Mouse (Mus musculus) liver, embryonic 11.5 days (tissue): Measurements from ENCODE around the gene 4930432M17Rik. TPM values are rescaled to one million over a fixed set of nuclear protein-coding genes. Genes with fewer than 3 reads are reported as not detected.

Source experiments
- ATAC-seq: fragments of 200-750 bp; cut with Nextera tagmentation; replicated peaks from 2 replicates; pipeline ENCODE4 v1.8.0; 2017; ENCODE audit warnings: moderate number of reproducible peaks, mild to moderate bottlenecking, moderate TSS enrichment, moderate library complexity; ENCODE audit not compliant: low FRiP score
- DNase-seq: peaks from one replicate; pipeline ENCODE4 v3.0.0-alpha.2; 2017; ENCODE audit warnings: low spot score
- H3K27ac ChIP-seq: fragments of 300-500 bp; sonication (generic); 2 replicates; pipeline ENCODE4 v1.5.1; 2014; ENCODE audit warnings: mild to moderate bottlenecking, low read depth, low read length, control low read depth
- H3K27me3 ChIP-seq: fragments of 300-500 bp; sonication (generic); replicated peaks from 2 replicates; pipeline ENCODE4 v1.6.1; 2014; ENCODE audit warnings: low read length, mixed read lengths; ENCODE audit not compliant: control insufficient read depth, insufficient read depth
- H3K36me3 ChIP-seq: fragments of 300-500 bp; sonication (generic); 2 replicates; pipeline ENCODE4 v1.6.1; 2014; ENCODE audit warnings: mild to moderate bottlenecking, low read length, moderate library complexity, mixed read lengths; ENCODE audit not compliant: control insufficient read depth, insufficient read depth
- H3K4me1 ChIP-seq: fragments of 300-500 bp; sonication (generic); replicated peaks from 2 replicates; pipeline ENCODE4 v1.6.1; 2014; ENCODE audit warnings: low read length, mixed read lengths; ENCODE audit not compliant: control insufficient read depth, insufficient read depth
- H3K4me2 ChIP-seq: fragments of 300-500 bp; sonication (generic); 2 replicates; pipeline ENCODE4 v1.6.1; 2014; ENCODE audit warnings: mild to moderate bottlenecking, control low read depth, moderate library complexity
- H3K4me3 ChIP-seq: fragments of 300-500 bp; sonication (generic); 2 replicates; pipeline ENCODE4 v1.5.1; 2014; ENCODE audit warnings: low read depth, low read length, control low read depth
- H3K9ac ChIP-seq: fragments of 300-500 bp; sonication (generic); 2 replicates; pipeline ENCODE4 v1.6.1; 2014; ENCODE audit warnings: low read depth, low read length, control low read depth
- H3K9me3 ChIP-seq: fragments of 300-500 bp; sonication (generic); 2 replicates; pipeline ENCODE4 v1.6.1; 2016; ENCODE audit warnings: low read length, inconsistent platforms, mixed read lengths; ENCODE audit not compliant: control insufficient read depth
- WGBS: fragments of 180-500 bp; shearing (Covaris S2); extraction: QIAGEN DNeasy Blood & Tissue Kit; methylation state at CpG from one replicate; pipeline ENCODE4 v1.1.7; 2014; 5-methylcytosine and 5-hydroxymethylcytosine counted together
- polyA plus RNA-seq: library from polyadenylated mRNA; unstranded; fragments of >200 nt; fragmentation: Nextera tagmentation; extraction: Ambion mirVana; gene quantifications from 2 replicates; pipeline ENCODE4 v1.2.1, GENCODE M21; 2014

Gene 4930432M17Rik
- polyA plus RNA-seq, 1 experiment from 2014 or later = not detected

DNA sequence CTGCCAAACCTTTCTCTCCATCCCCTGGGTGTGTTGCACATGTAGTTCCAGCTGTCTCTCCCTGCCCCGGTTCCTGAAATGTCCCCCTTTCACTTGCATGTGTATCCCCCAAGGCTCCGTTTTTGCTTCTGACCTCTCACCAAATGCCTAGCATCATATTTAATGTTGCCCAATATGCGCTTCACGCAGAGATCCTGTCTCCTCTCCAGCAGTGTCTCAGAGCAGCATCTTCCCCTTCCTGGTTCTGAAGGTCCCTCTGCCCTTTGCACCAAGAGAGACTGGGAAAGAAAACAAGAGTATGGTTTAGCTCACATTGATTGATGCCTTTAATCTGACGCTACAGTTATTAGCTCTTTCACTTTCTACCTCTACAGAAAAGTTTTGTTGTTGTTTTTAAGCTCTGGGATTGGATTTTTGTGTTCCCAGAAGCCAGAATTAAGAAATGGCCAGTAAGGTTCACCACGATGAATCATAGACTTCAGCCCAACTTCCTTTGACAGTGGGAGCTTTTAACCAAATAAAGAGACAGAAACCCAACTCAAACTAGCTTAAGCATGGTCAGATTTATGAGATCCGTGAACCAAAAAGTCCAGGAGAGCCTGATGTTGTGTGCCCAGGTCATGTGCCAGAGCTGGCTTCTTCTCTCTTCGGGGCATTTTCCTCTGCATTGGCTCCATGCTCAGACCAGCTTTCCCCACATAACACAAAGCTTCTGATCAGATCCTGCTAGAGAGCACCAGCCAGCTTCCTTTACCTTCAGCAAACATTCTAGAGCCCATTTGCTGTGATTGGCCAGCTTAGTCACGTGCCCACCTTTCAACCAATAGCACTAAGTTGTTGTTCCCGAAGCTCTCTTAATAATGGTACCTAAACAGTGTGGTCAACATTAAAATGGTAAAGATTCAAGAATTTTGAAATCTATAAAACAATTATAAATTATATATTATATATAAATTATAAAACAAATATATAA, 12.2 kb downstream of the 4930432M17Rik start:
- ATAC-seq = no peak
- 74% methylated on average over 10 of the region's 10 CpGs for WGBS
- H3K36me3 ChIP-seq = no peaks in the 10 kb centered on the region

DNA sequence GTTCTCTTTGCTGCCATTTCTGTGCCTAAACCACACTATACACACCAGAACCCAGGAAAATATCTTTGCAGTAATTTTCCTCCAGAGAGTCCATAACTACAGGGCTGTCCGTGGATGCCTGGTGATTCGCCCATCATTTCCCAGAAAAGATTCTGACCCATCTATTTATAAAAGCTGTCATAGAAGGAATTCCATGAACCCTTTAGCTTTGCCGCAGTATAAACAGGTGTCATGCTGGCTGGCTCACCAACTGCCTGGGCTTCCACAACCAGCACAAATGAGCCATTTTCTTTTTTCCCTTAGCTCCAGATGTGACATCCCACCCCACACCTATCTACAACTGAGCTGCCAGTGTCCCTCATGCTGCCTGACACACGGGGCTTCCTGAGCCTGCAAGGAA, 14.0 kb downstream of the 4930432M17Rik start:
- Histone ChIP-seq H3K9me3 (no peaks in the 10 kb centered on the region), H3K27me3 (no peaks in the 10 kb centered on the region), H3K36me3 (no peaks in the 10 kb centered on the region), H3K9ac (no peak overlapping the region), H3K4me2 (no peak overlapping the region), H3K4me3 (no peak overlapping the region), H3K4me1 (peaks cover 3% of the 10 kb centered on the region; the same call in 1 of the 2 replicates), H3K27ac (no peak overlapping the region)
- ATAC-seq (no peak), DNase-seq (no peak)
- WGBS = 61% methylated on average over 4 of the region's 4 CpGs

More for the DNA sequence above, 12.2 kb downstream of the 4930432M17Rik start:
- no peak overlapping the region for H3K4me3 ChIP-seq
- DNase-seq = no peak
- no peaks in the 10 kb centered on the region for H3K9me3 ChIP-seq
- H3K4me1 ChIP-seq = no peaks in the 10 kb centered on the region
- no peak overlapping the region for H3K9ac ChIP-seq
- no peak overlapping the region for H3K27ac ChIP-seq
- no peak overlapping the region for H3K4me2 ChIP-seq
- H3K27me3 ChIP-seq = no peaks in the 10 kb centered on the region

DNA sequence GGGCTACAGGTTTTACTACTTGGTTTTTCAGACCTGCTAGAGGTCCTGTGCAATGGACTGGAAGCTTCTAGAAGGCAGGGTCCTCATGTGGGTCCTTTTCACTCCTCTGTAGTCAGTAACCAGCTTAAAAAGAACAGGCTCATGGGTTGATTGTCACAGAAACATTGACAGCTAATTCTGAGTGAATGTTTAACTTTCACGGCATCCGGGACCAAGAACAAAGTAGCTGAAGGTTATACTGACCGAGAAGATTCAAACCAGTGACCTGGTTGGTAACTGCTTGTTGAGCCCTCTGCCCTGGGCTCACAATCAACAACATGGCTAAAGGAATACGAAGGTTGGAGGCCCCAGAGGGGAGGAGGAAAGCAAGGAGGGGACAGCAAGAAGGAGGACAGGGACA, 14.4 kb downstream of the 4930432M17Rik start:
- Histone ChIP-seq H3K9ac (no peak overlapping the region), H3K27me3 (no peaks in the 10 kb centered on the region), H3K36me3 (no peaks in the 10 kb centered on the region), H3K4me1 (peaks cover 3% of the 10 kb centered on the region; the same call in 1 of the 2 replicates), H3K4me3 (no peak overlapping the region), H3K4me2 (no peak overlapping the region), H3K27ac (no peak overlapping the region), H3K9me3 (no peaks in the 10 kb centered on the region)
- no peak for ATAC-seq
- WGBS = 70% methylated on average over 4 of the region's 4 CpGs
- no peak for DNase-seq

DNA sequence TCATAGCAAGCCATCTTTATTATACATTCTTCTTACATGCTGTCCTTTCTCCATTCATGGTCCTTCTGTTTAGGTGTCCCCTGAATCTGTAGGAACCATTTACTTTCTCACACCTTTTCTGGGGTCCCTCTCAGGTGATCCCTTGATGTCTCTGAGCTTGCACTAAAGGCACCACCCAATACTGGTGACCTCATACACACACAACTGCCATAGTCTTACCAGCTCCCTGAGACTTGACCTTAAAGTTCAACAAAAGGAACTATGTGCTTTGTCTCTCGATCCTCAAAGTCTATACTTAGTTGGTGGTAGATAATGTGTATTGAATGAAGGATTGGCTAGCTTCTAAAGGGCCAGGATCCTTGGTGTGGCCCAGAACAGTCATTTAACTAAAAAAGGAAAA, 15.4 kb downstream of the 4930432M17Rik start:
- ATAC-seq = no peak
- H3K9me3 ChIP-seq = no peaks in the 10 kb centered on the region
- DNase-seq = no peak
- H3K27ac ChIP-seq = no peak overlapping the region
- H3K4me1 ChIP-seq = peaks cover 3% of the 10 kb centered on the region; the same call in 1 of the 2 replicates
- no peak overlapping the region for H3K9ac ChIP-seq
- no peak overlapping the region for H3K4me2 ChIP-seq
- no peak overlapping the region for H3K4me3 ChIP-seq
- H3K36me3 ChIP-seq = no peaks in the 10 kb centered on the region
- H3K27me3 ChIP-seq = no peaks in the 10 kb centered on the region
- 69% methylated on average over 1 of the region's 1 CpGs for WGBS

DNA sequence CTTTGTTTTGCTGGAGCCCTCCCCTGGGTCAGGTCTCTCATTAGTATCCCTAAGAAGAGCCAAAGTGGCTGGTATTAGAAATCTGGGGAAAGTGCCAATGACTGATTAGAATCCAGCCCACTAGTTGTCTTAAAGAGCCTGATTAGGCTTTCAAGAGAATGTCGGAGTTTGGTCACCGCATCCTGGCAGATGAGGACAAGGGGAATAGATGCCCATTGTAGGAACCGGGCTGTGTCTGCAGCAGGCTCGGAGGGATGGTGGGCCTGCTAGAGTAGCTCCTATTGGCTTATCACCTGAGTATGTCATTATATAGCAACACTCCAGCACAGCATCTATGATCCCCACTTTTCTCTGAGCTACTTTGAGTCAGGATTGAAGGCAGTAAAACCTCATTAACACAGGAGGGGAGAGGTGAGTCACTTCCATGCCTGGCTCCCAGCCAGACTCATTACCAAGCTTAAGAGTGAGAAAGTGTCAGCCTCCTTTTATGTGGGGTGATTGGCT, 15.9 kb downstream of the 4930432M17Rik start:
- ATAC-seq (no peak), DNase-seq (no peak)

DNA sequence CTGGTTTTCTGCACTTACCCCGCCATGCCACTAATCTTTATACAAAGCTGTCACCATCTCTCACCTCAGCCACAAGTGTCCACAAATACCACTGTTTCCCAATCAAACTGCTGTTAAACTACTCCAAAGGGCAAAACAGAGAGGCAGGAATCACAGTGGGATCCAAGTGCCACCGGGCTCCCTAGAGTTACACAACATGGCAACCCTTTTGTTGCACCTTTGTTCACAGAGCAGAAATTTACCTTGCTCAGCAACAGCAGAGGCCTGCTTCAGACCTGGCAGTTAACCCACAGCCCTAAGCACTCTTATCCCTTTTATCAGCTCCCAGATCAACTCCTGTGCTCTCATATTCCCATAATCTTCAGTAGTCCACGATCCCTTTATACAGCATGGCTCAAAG, 17.2 kb downstream of the 4930432M17Rik start:
- Histone ChIP-seq H3K9ac (no peak overlapping the region), H3K36me3 (no peaks in the 10 kb centered on the region), H3K27me3 (no peaks in the 10 kb centered on the region), H3K9me3 (no peaks in the 10 kb centered on the region), H3K4me3 (no peak overlapping the region), H3K4me1 (peaks cover 3% of the 10 kb centered on the region; the same call in 1 of the 2 replicates), H3K4me2 (no peak overlapping the region), H3K27ac (no peak overlapping the region)
- ATAC-seq (no peak), DNase-seq (no peak)
- 81% methylated on average over 3 of the region's 3 CpGs for WGBS

More for the DNA sequence above, 15.9 kb downstream of the 4930432M17Rik start:
- Histone ChIP-seq H3K27me3 (no peaks in the 10 kb centered on the region), H3K9ac (no peak overlapping the region), H3K36me3 (no peaks in the 10 kb centered on the region), H3K27ac (no peak overlapping the region), H3K4me3 (no peak overlapping the region), H3K9me3 (no peaks in the 10 kb centered on the region), H3K4me2 (no peak overlapping the region), H3K4me1 (peaks cover 3% of the 10 kb centered on the region; the same call in 1 of the 2 replicates)
- 79% methylated on average over 4 of the region's 4 CpGs for WGBS

DNA sequence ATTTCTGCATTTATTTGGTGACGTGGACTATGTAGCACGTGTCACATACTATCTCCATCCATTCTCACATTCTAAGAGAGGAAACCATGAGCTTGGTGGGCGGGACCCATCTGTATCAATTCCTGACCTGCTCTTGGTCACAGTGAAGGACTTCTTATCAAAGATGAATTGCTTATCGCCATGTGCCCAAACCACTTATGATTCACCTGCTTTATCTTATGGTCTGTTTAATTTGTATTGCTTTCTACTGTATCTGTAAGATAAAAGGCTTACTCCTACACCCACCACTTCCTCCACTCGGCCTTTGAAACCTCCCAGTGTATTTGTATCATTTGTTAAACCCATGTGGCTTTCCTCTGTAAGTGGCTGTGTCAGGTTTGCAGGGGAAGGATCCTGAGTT, 18.5 kb downstream of the 4930432M17Rik start:
- Histone ChIP-seq H3K9ac (no peak overlapping the region), H3K27me3 (no peaks in the 10 kb centered on the region), H3K4me1 (peaks cover 3% of the 10 kb centered on the region; the same call in 1 of the 2 replicates), H3K27ac (no peak overlapping the region), H3K9me3 (no peaks in the 10 kb centered on the region), H3K4me2 (no peak overlapping the region), H3K36me3 (no peaks in the 10 kb centered on the region), H3K4me3 (no peak overlapping the region)
- DNase-seq = no peak
- WGBS = 57% methylated on average over 5 of the region's 5 CpGs
- no peak for ATAC-seq

DNA sequence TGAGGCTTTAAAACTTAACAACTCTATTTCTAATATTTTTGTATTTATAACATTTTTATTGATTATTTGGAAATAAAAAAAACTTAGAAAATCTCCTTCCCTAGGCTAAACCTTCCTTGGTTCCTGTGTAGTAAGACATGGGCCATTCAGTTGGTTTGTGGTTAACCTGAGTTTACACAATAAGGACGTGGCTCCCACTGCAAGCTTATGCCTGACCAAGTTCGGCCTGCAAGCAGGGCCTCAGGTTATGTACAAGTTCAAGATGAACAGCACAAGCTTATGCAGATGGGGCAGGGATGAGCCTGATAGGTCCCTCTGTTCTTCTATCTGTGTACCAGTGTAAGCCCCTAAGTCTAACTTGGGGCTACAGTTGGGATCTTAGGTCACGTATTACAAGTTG, 19.1 kb downstream of the 4930432M17Rik start:
- Histone ChIP-seq H3K36me3 (no peaks in the 10 kb centered on the region), H3K4me1 (peaks cover 3% of the 10 kb centered on the region; the same call in 1 of the 2 replicates), H3K27ac (no peak overlapping the region), H3K9ac (no peak overlapping the region), H3K27me3 (no peaks in the 10 kb centered on the region), H3K4me3 (no peak overlapping the region), H3K9me3 (no peaks in the 10 kb centered on the region), H3K4me2 (no peak overlapping the region)
- WGBS = 64% methylated on average over 3 of the region's 3 CpGs
- DNase-seq = no peak
- no peak for ATAC-seq
